Mouse (Mus musculus): Measurements from ENCODE around the gene Hspa1l.
"Not testable (repeated sequence)": the region's sequence is repeated elsewhere in the genome, so short reads cannot be mapped to it uniquely, and the experiment has no call there.

GRCm38 (mm10) chr17:34957291-34957690, 15.2 kb upstream of the Hspa1l start:
- not testable (repeated sequence) for TF ChIP-seq SIN3A (IDR thresholded peaks at IDR 0.05; ENCODE audit: low read length); POLR2A (IDR thresholded peaks at IDR 0.05; ENCODE audit: control insufficient read depth in 1 of 2, insufficient read depth in 1 of 2, low read depth in 1 of 2, low read length in 2 of 2, poor library complexity in 1 of 2)

Measured in MEL (cell line).